Mouse (Mus musculus) cerebellum, adult 11-12 months (tissue): ENCODE measurements around the gene Rad23b.
"Not testable (repeated sequence)": the region's sequence is repeated elsewhere in the genome, so short reads cannot be mapped to it uniquely, and the experiment has no call there.

Experiments used
- DNase-seq: peaks from one replicate; pipeline ENCODE4 v3.0.0; 2022

Gene Rad23b

DNA sequence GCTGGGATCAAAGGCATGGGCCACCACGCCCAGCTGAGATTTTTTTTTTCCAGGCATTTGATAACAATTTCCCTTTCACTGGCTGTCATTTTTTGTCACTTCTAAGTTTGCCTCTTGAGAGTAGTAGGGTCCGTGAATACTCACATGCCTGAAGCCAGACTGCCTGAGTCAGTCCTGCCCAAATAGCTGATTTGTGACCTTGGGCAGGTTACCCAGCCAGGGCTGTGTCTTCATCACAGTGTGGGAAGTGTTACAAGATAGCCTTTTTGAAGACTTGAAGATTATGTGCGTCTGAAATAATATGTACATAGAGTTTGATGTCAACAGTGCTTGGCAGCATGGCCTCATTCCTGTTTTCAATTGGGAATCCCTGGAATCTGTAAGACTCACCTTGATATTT is 6.9 kb downstream of the Rad23b start:
- no peak for DNase-seq

DNA sequence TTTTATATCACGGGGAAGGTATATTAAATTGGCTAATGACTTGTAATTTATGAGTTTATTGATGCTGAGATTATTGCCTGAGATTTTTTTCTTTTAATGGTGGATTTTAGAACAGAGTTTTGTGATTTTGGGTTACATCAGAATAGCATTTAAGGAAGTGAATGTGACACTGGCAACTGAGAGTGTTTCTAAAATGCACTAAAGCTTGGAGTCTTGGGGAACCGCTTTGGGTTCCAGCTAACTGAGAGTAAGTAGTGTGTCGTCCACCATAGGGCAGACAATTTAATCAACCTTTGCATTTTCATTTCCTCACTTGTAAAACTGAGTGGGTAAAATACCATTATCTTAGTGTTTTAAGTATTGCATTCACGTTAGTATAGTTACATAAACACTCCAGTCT is 14.0 kb downstream of the Rad23b start:
- no peak for DNase-seq

DNA sequence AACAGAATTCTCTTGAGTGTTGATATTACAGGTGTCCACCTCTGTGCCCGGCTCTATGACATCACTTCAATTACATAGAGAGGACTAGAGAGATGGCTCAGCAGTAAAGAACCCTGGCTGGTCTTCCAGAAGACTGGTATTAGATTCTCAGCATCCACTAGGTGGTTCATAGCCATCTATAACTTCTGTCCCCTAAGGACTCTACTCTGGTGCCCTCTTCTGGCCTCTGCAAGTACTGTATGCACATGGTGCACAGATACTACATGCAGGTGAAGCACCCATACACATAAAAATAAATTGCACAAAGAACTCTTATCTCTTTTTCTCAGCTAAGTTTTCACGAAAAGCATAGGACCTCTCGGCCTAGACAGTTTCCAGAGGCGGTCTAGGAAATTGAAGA is 14.5 kb downstream of the Rad23b start:
- DNase-seq = no peak

DNA sequence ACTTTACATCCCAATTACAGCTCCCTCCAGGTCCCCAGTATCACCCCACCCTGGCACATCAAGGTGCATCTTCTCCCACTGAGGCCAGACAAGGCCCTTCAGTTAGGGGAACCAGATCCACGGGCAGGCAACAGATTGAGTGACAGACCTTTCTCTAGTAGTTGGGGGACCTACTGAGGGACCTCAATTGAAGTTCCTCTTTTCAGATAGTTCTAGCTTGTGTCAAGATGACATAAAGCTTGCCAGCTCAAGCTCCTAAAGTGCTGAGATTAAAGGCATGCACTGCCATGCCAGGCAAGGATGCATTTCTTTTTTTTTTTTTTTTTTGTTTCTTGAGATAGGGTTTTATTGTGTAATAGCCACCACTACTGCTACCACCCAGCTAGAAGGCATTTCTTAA is 16.2 kb downstream of the Rad23b start:
- no peak for DNase-seq

DNA sequence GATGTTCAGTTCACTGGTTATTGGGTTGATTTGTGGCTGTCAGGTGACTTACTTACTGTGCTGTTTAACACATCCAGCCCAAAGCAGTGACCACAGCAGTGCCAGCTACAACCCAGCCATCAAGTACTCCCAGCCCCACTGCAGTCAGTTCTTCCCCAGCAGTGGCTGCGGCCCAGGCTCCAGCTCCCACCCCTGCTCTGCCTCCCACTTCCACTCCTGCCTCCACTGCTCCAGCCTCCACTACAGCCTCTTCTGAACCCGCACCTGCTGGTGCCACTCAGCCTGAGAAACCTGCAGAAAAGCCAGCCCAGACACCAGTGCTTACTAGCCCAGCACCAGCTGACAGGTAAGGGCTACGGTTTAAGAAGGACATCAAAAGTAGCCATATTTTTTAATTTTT is 20.3 kb downstream of the Rad23b start:
- DNase-seq = no peak

DNA sequence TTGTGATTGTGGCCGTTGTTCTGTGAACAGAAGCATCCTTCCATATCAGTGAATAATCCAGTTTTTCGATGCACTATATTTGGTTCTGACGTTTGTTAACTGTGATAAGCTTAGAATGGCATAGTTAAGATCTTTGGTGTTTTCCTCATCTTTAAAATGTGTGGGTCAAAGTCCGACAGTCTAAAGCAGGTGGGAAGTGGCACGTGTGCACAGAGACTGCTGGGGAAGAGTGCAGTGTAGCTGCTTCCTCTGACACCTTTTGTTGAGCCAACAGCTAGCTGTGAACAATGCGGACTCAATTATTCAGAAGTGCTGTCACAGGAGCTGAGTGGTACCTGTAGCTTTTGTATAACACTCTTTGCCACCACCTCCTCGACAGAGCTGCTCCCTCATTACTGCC is 21.5 kb downstream of the Rad23b start:
- no peak for DNase-seq

DNA sequence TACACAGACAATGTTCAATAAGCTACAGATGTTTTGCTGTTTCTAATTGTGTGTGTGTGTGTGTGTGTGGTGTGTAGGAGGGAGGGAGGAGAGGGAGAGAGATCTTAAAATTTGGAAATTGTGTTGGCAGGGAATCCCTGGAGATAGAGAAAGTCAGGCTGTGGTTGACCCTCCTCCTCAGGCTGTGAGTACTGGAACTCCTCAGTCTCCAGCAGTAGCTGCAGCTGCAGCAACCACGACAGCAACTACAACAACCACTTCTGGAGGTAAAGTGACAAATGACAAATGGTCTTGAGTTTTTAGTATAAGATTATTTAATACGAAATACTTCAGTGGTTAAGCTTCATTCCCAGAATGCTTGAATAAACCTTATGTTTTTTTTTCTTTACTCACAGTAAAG is 32.5 kb downstream of the Rad23b start:
- no peak for DNase-seq

DNA sequence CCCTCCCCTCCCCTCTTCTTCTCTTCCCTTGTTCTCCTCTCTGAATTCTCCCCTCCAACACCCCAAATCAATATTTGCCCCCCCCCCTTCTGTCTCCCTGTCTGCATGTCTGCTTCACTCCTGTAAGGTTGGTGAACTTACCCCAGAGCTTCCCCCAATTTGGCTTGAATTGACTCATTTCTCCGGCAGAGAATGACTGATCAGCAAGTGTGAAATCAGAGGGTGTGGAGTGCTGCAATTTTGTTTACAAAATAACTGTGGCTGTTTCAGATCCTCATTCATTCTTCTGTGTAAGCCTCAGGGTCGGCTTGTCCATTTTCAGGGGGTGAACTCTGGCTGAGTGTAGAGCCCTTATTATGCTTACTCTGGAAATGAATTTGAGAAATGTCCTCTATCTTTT is 36.9 kb downstream of the Rad23b start:
- no peak for DNase-seq

DNA sequence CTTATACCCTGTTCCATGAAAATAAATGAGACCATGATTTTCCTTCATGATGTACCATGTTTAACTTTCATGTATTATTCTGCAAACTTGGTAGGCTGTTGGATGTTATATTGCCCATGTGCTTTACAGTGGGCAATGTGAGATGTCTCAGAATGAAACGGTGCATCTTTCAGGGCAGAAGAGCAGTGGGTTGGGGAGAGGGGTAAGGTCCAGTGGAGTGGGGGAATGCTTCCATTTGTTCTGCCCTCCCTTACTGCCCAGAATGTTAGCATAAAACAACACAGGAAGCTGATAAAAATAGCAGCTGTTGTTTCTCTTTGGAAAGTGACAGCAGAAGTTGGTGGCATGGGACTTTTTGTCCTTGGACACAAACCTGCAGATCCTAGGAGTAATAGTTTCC is 41.6 kb downstream of the Rad23b start:
- DNase-seq = no peak

DNA sequence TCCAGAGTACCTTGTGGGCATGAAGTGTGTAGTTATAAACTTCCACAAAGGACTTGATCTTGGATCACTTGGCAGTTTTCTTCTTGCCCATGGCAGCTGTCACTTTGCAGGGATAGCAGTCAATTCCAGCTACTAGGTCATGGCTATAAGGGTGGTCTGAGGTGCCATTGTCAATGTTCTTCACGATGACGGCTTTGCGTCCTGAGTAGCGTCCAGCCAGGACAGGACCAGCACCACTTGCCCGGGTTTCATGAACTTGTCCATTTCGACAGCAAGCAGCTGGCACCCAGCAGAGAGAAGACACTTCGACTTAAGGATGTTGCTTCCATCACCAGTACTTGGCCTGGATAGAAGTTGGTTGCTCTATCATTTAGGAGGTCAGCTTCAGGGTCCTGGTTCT is 42.6 kb downstream of the Rad23b start:
- DNase-seq = no peak

DNA sequence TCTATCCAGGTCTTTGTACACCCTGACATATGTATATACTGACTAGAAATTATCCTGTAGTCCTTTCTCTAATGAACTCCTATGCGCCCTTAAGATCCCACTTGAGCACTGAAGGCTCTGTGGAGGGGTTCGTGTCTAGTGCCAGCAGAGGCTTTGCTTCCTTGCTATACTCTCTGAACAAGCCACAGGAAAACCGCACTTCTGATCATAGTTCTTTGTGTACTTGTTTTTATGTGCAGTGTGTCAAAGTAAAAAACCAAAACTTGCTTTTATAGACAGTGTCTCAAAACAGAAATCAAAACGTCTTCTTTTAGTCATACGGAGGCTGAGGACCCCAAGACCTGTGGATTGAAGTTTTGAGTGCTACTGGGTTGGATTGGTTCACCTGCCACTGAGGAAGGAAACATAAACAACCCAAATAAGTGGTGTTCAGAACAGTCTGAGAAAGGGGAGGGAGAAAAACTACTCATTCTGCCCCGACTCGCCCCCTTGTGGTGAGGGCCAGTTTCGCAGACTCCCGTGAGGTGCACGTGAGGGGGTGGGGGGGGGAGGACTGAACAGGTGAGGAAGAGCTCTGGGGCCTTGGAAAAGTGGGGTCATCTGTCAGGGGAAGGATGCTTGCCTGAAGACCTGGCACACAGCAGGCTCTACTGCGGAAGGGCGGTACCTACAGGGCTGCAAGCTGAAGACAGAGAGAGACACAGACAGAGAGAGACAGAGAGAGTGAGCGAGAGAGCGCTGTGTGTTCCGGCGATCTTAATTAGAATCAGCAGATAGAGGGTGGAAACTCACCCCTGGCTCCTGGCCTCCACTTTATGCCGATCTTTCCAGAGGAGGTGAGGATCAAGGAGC is 48.3 kb downstream of the Rad23b start:
- DNase-seq = no peak

DNA sequence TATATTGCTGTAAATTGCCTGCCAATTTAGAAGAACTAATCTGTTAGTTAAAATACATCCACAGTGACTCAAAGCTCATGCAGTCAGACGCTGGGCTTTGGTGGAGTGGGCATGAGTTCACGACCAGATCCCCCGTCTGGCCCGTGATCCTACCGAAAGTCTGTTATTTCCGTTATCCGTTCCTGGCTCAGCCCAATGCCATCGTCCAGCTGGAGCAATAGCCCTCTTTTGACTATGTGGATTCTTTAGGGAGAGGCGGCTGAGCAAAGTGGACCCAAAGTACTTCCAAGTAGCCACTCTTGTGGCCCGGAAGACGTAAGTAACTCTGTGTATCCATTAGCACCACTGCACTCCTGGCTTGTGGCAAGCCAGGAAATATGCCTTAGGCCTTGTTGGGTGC is 49.1 kb downstream of the Rad23b start:
- DNase-seq = no peak

DNA sequence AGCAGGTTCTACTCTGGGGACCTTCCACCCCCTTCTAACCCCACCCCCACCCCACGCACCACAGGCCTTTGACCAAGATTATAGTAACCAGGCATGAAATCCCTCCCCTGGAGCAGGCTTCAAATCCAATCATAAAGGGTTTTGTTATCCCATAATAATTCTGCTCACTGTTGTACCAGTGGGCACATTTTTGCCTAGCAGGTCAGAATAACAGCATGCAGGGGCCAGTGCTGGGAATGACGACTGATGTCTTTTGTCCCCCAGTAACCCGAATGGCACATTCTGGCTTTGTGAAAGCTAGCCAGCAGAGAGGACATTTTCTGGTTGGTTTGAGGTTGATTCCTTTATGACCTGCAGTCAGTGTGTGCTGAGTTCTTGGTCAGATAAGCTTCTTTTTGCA is 55.5 kb downstream of the Rad23b start:
- no peak for DNase-seq

DNA sequence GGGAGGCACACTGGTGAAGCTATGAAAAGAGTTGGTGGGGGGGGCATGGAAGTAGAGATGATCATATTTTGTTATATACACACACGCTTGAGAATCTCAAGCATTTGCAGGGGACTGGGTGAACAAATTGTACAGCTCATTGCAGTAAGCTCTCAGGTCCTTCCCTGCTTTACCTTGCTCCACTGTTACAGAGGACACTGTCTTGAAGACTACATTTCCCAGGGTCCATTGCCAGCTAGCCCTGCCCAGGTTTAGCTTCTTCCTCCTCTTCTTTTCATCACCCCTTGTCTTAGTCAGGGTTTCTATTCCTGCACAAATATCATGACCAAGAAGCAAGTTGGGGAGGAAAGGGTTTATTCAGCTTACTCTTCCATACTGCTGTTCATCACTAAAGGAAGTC is 56.7 kb downstream of the Rad23b start:
- no peak for DNase-seq

DNA sequence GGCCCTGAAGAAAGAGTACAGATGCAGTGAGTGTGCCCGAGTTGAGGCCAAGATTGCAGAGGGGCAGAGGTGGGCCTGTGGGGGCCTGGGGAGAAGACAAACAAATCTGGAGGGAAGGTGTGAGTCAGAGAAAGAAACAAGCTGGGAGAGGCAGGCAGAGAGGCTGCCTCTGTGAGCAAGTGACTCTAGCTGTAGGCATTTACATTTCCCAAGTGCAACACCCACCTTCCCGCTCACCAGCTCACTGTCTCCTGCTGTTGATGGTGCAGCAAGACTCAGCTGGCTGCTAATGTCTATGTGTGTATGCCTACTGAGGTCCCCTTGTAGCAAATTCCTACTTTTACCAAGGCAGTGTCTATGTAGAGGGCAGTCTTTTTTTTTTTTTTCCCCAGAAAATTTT is 58.2 kb downstream of the Rad23b start:
- DNase-seq = no peak

DNA sequence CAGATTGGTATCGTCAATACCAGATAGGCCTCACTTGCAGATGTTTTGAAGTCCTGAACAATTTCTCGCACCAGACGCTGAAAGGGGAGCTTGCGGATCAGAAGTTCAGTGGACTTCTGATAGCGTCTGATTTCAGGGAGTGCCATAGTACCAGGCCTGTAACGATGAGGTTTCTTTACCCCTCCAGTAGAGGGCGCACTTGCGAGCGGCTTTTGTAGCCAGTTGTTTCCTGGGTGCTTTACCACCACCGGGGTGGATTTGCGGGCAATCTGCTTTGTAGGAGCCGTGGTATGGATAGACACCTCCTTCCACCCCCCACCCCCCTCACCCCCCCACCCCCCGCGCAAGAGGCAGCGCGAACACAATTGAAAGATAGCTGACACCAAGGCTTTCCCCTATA is 59.2 kb downstream of the Rad23b start:
- DNase-seq = no peak

DNA sequence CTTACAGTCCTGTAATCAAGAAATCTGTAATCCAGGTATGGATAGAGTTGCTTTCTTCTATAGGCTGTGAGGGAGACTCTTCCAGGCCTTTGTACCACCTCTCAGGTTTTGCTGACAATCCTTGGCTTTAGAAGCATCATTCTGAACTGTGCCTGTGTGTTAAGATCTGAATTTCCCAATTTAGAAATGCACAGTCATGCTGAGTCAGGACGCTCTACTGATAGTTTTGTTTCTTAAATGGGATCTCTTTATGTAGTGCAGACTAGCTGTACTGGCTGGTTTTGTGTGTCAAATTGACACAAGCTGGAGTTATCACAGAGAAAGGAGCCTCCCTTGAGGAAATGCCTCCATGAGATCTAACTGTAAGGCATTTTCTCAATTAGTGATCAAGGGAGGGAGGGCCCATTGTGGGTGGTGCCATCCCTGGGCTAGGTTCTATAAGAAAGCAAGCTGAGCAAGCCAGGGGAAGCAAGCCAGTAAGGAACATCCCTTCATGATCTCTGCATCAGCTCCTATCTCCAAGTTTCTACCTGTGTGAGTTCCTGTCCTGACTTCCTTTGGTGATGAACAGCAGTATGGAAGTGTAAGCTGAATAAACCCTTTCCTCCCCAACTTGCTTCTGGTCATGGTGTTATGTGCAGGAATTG is 59.9 kb downstream of the Rad23b start:
- DNase-seq = not testable (repeated sequence)

DNA sequence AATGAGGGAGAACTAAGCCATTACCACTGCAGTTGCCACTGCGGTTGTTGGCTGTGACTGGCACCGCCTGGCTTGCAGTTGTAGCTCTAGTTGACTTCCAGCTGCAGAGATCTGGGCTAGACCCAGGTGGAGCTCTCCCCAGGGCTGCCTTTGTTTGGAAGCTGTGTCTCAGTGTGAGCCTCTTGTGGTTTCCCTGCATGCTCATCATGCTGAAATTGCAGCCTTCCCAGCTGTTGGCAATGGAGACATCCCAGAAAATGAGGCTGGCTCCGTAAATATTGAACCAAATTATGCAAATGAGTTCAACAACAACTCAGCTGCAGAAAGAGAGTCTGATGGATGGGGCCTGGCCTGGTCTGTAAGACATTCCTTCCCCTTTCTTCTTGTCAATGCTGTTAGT is 66.0 kb downstream of the Rad23b start:
- DNase-seq = no peak

DNA sequence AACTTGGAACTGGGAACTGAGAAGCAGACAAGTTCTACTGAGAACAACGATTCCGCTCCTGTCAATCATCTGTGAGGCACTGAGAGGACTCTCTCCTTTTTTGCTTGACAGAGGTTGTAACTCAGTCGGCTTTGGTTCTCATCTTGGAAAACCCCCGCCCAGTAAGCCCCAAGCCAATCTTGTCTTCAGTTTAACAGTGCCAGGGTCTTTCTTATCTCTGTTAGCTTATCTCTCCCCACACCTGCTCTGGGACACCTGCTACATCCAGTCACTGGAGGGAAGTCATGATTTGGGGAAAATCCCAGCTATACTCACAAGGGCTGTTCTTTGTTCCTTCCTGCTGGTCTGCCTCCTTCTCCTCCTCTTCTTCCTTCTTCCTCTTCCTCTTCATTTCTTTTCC is 76.4 kb downstream of the Rad23b start:
- DNase-seq = no peak
